Mouse (Mus musculus): ENCODE measurements around the gene Rgs6.

Rgs6 gene

GRCm38 (mm10) chr12:83043980-83044620 lies 456.0 kb downstream of the Rgs6 start:
- DNase-seq, result no peak

- DNase-seq, result no peak
Observed at GRCm38 (mm10) chr12:83044621-83044990, 456.5 kb downstream of the Rgs6 start.

- DNase-seq, result peak; percentile 92
Observed at GRCm38 (mm10) chr12:83045001-83045531, 457.0 kb downstream of the Rgs6 start.

- no peak for DNase-seq
Observed at GRCm38 (mm10) chr12:83046734-83047133, 458.6 kb downstream of the Rgs6 start.

GRCm38 (mm10) chr12:83047710-83048109 lies 459.6 kb downstream of the Rgs6 start:
- no peak for DNase-seq

GRCm38 (mm10) chr12:83050514-83050913 lies 462.4 kb downstream of the Rgs6 start:
- no peak for DNase-seq

- DNase-seq, result no peak
Observed at GRCm38 (mm10) chr12:83052391-83052790, 464.3 kb downstream of the Rgs6 start.

GRCm38 (mm10) chr12:83055690-83056089 lies 467.6 kb downstream of the Rgs6 start:
- no peak for DNase-seq

GRCm38 (mm10) chr12:83066426-83066825 lies 478.3 kb downstream of the Rgs6 start:
- DNase-seq, result peak; percentile 72

- peak; percentile 35 for DNase-seq
Observed at GRCm38 (mm10) chr12:83070848-83071247, 482.8 kb downstream of the Rgs6 start.

- peak; percentile 86 for DNase-seq
Observed at GRCm38 (mm10) chr12:83072181-83072887, 484.2 kb downstream of the Rgs6 start.

GRCm38 (mm10) chr12:83072951-83073878 lies 485.1 kb downstream of the Rgs6 start:
- peak; percentile 98 for DNase-seq

- DNase-seq, result peak; percentile 66
Observed at GRCm38 (mm10) chr12:83073879-83074368, 485.8 kb downstream of the Rgs6 start.

GRCm38 (mm10) chr12:83076179-83076578 lies 488.1 kb downstream of the Rgs6 start:
- peak; percentile 62 for DNase-seq

GRCm38 (mm10) chr12:83077486-83077885 lies 489.4 kb downstream of the Rgs6 start:
- no peak for DNase-seq

- DNase-seq, result no peak
Observed at GRCm38 (mm10) chr12:83083427-83083826, 495.3 kb downstream of the Rgs6 start.

- DNase-seq, result peak; percentile 70
Observed at GRCm38 (mm10) chr12:83084614-83085013, 496.5 kb downstream of the Rgs6 start.

- peak; percentile 90 for DNase-seq
Observed at GRCm38 (mm10) chr12:83087010-83087409, 498.9 kb downstream of the Rgs6 start.

GRCm38 (mm10) chr12:83087555-83087954 lies 499.5 kb downstream of the Rgs6 start:
- DNase-seq, result peak; percentile 92

GRCm38 (mm10) chr12:83092001-83092400 lies 503.9 kb downstream of the Rgs6 start:
- DNase-seq, result peak; percentile 55

- peak; percentile 25 for DNase-seq
Observed at GRCm38 (mm10) chr12:83097787-83098186, 509.7 kb downstream of the Rgs6 start.

- peak; percentile 78 for DNase-seq
Observed at GRCm38 (mm10) chr12:83098646-83099371, 510.7 kb downstream of the Rgs6 start.

All from heart, adult 11 months (tissue).